Mouse (Mus musculus) CH12.LX (cell line): ENCODE measurements at regions not wholly inside any gene's neighbourhood (a gene's known extent, or its start where the extent isn't known, plus 50 kb on each side); places are given as distances from the start of the nearest gene placed in this dataset.

ENCODE experiments used
- DNase-seq: peaks from one replicate; pipeline ENCODE4 v3.0.0-alpha.2; 2013; ENCODE audit errors: extremely low read depth
- H3K27ac ChIP-seq: 2 replicates; pipeline ENCODE4 v1.5.1; 2012; ENCODE audit warnings: low read depth, mild to moderate bottlenecking, control low read depth, moderate library complexity; ENCODE audit not compliant: insufficient read depth
- H3K27me3 ChIP-seq: replicated peaks from 2 replicates; pipeline ENCODE3; 2012; ENCODE audit warnings: inconsistent platforms
- H3K36me3 ChIP-seq, 2 experiments: replicated peaks in 1 of 2; 2 replicates each; pipeline versions ENCODE3 to v1.6.1; 2012; ENCODE audit warnings: inconsistent platforms in 1 of 2, low read length in 1 of 2, mild to moderate bottlenecking in 1 of 2, mixed read lengths in 1 of 2, moderate library complexity in 1 of 2; ENCODE audit not compliant: control insufficient read depth in 1 of 2, insufficient read depth in 1 of 2
- H3K4me1 ChIP-seq, 2 experiments: 2 replicates each; pipeline ENCODE4 v1.6.1; 2012; ENCODE audit warnings: inconsistent platforms in 1 of 2, moderate library complexity in 1 of 2; ENCODE audit not compliant: insufficient read depth in 2 of 2, control insufficient read depth in 1 of 2
- H3K4me2 ChIP-seq: 2 replicates; pipeline ENCODE4 v1.6.1; 2012; ENCODE audit warnings: low read depth, mild to moderate bottlenecking, control low read depth; ENCODE audit not compliant: poor library complexity, insufficient read depth, severe bottlenecking
- H3K4me3 ChIP-seq, 3 experiments: fragments of 150-350 bp in 1 of 3; sonication (generic) in 1 of 3; replicated peaks in 1 of 3; 2 replicates each; pipeline versions ENCODE3 to v1.5.1; 2011 to 2012; ENCODE audit warnings: low read depth in 2 of 3, low read length in 2 of 3, mild to moderate bottlenecking in 2 of 3, moderate library complexity in 2 of 3, control low read depth in 1 of 3, improper control_type of control experiment in 1 of 3, inconsistent platforms in 1 of 3, mixed read lengths in 1 of 3; ENCODE audit not compliant: poor library complexity in 1 of 3
- H3K79me2 ChIP-seq: replicated peaks from 2 replicates; pipeline ENCODE4 v1.6.1; 2012; ENCODE audit warnings: mild to moderate bottlenecking, moderate library complexity; ENCODE audit not compliant: control insufficient read depth, poor library complexity, insufficient read depth, severe bottlenecking; ENCODE audit errors: extremely low read depth
- H3K9ac ChIP-seq: 2 replicates; pipeline ENCODE4 v1.6.1; 2012; ENCODE audit warnings: low read depth, mild to moderate bottlenecking, control low read depth, moderate library complexity; ENCODE audit not compliant: insufficient read depth
- H3K9me3 ChIP-seq: replicated peaks from 2 replicates; pipeline ENCODE3; 2012; ENCODE audit warnings: low read length, inconsistent platforms, mixed read lengths
- CHD1 ChIP-seq: IDR thresholded peaks from 2 replicates; pipeline ENCODE4 v1.6.1; 2012; ENCODE audit warnings: low read depth, low read length, improper control_type of control experiment, inconsistent platforms
- CTCF ChIP-seq, 2 experiments: IDR thresholded peaks in 1 of 2; conservative IDR thresholded peaks in 1 of 2; 2 replicates each; pipeline ENCODE4 v1.5.1; 2011 to 2012; ENCODE audit warnings: low read depth in 2 of 2, low read length in 2 of 2, improper control_type of control experiment in 1 of 2, inconsistent platforms in 1 of 2, mild to moderate bottlenecking in 1 of 2, moderate library complexity in 1 of 2
- EP300 ChIP-seq: IDR thresholded peaks from 2 replicates; pipeline ENCODE4 v1.6.1; 2011; ENCODE audit warnings: low read length, improper control_type of control experiment
- IRF4 ChIP-seq: IDR thresholded peaks from 2 replicates; pipeline ENCODE4 v1.6.1; 2014; ENCODE audit warnings: low read depth, mild to moderate bottlenecking, inconsistent platforms, low read length, improper control_type of control experiment
- JUN ChIP-seq: IDR thresholded peaks from 2 replicates; pipeline ENCODE4 v1.6.1; 2011; ENCODE audit warnings: low read depth, mild to moderate bottlenecking, low read length, improper control_type of control experiment, moderate library complexity; ENCODE audit not compliant: insufficient read depth
- JUND ChIP-seq: conservative IDR thresholded peaks from 2 replicates; pipeline ENCODE4 v1.6.1; 2011; ENCODE audit warnings: low read depth, low read length, improper control_type of control experiment
- MAFK ChIP-seq: IDR thresholded peaks from 2 replicates; pipeline ENCODE4 v1.6.1; 2011; ENCODE audit warnings: low read length, improper control_type of control experiment; ENCODE audit not compliant: insufficient replicate concordance
- MAX ChIP-seq: IDR thresholded peaks from 2 replicates; pipeline ENCODE4 v1.6.1; 2011; ENCODE audit warnings: low read length, improper control_type of control experiment
- MXI1 ChIP-seq: IDR thresholded peaks from 2 replicates; pipeline ENCODE4 v1.6.1; 2011; ENCODE audit warnings: mild to moderate bottlenecking, low read depth, low read length, improper control_type of control experiment
- NRF1 ChIP-seq: IDR thresholded peaks from 2 replicates; pipeline ENCODE4 v1.6.1; 2014; ENCODE audit warnings: low read depth, mild to moderate bottlenecking, inconsistent platforms, low read length, improper control_type of control experiment, moderate library complexity
- POLR2A ChIP-seq: IDR thresholded peaks from 2 replicates; pipeline ENCODE4 v1.6.1; 2011; ENCODE audit warnings: low read depth, mild to moderate bottlenecking, improper control_type of control experiment, low read length
- POLR2AphosphoS2 ChIP-seq: IDR thresholded peaks from 2 replicates; pipeline ENCODE4 v1.6.1; 2011; ENCODE audit warnings: low read depth, low read length, improper control_type of control experiment
- RAD21 ChIP-seq: IDR thresholded peaks from 2 replicates; pipeline ENCODE4 v1.6.1; 2011; ENCODE audit warnings: low read depth, mild to moderate bottlenecking, low read length, improper control_type of control experiment, moderate library complexity
- SIN3A ChIP-seq: IDR thresholded peaks from 2 replicates; pipeline ENCODE4 v1.6.1; 2012; ENCODE audit warnings: low read length, improper control_type of control experiment, inconsistent platforms
- SMC3 ChIP-seq: IDR thresholded peaks from 2 replicates; pipeline ENCODE4 v1.6.1; 2011; ENCODE audit warnings: low read depth, low read length, improper control_type of control experiment
- TBP ChIP-seq: conservative IDR thresholded peaks from 2 replicates; pipeline ENCODE4 v1.6.1; 2011; ENCODE audit warnings: low read depth, low read length, improper control_type of control experiment
- TCF12 ChIP-seq: IDR thresholded peaks from 2 replicates; pipeline ENCODE4 v1.6.1; 2014; ENCODE audit warnings: low read depth, mild to moderate bottlenecking, inconsistent platforms, low read length, improper control_type of control experiment
- UBTF ChIP-seq: IDR thresholded peaks from 2 replicates; pipeline ENCODE4 v1.6.1; 2012; ENCODE audit warnings: low read depth, mild to moderate bottlenecking, inconsistent platforms, low read length, improper control_type of control experiment, moderate library complexity
- USF1 ChIP-seq: IDR thresholded peaks from 2 replicates; pipeline ENCODE4 v1.6.1; 2014; ENCODE audit warnings: low read depth, mild to moderate bottlenecking, inconsistent platforms, low read length, improper control_type of control experiment
- USF2 ChIP-seq: conservative IDR thresholded peaks from 2 replicates; pipeline ENCODE4 v1.6.1; 2011; ENCODE audit warnings: low read depth, low read length, improper control_type of control experiment
- ZC3H11A ChIP-seq: IDR thresholded peaks from 2 replicates; pipeline ENCODE4 v1.6.1; 2012; ENCODE audit warnings: low read depth, mild to moderate bottlenecking, inconsistent platforms, low read length, improper control_type of control experiment
- ZMIZ1 ChIP-seq: IDR thresholded peaks from 2 replicates; pipeline ENCODE4 v1.6.1; 2012; ENCODE audit warnings: low read depth, mild to moderate bottlenecking, inconsistent platforms, low read length, improper control_type of control experiment
- ZNF384 ChIP-seq: IDR thresholded peaks from 2 replicates; pipeline ENCODE4 v1.6.1; 2012; ENCODE audit warnings: low read depth, low read length, improper control_type of control experiment, inconsistent platforms
- dilution Hi-C: fragments of 300-500 bp; cut with MboI; formaldehyde crosslinking; loops from 2 replicates; pipeline ENCODE4 v1.14.3; 2020; ENCODE audit warnings: low sequenced_read_pairs; ENCODE audit not compliant: extremely low pct_unique_long_range_greater_than_20kb, extremely low pct_ligation_motif_present
- in situ Hi-C: fragments of 300-500 bp; cut with MboI; formaldehyde crosslinking; loops from 3 replicates; pipeline ENCODE4 v1.14.3; 2019; ENCODE audit warnings: low sequenced_read_pairs, low pct_ligation_motif_present, low pct_unique_long_range_greater_than_20kb, mixed read lengths

DNA sequence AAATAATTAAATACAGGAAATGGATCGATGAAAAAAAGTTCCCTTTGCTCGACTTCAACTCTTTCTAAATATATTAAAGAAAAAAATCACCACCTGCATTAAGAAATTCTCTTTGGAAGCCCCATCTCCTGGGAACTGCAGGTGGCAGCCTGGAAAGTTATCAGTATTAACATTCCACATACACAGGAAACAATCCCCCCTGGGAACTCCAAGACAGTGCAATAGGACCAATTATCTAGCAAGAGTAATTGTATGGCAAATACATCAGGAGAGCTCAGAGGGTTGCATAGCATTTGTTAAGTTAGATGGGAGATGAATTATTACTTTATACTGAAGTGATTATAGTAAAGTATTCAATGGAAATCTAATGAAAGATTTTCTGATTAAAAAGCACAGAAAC lies 487.3 kb downstream of the Ttll7 start:
- no peaks in the 10 kb centered on the region for H3K9me3 ChIP-seq
- no peaks in the 10 kb centered on the region for H3K27me3 ChIP-seq
- no peak overlapping the region for H3K27ac ChIP-seq
- no peak overlapping the region for H3K4me3 ChIP-seq
- H3K36me3 ChIP-seq: no peaks in the 10 kb centered on the region
- H3K4me2 ChIP-seq: no peak overlapping the region
- H3K9ac ChIP-seq: no peak overlapping the region
- dilution Hi-C loops (no loop called here), in situ Hi-C loops (no loop called here)
- no peak for TF ChIP-seq TCF12
- TF ChIP-seq POLR2A: no peak
- no peak for TF ChIP-seq ZMIZ1
- no peak for TF ChIP-seq CHD1
- no peak for TF ChIP-seq NRF1
- TF ChIP-seq JUN: no peak
- TF ChIP-seq MAX: no peak
- TF ChIP-seq SIN3A: no peak
- no peak for TF ChIP-seq EP300
- no peak for TF ChIP-seq JUND
- no peak for TF ChIP-seq TBP
- TF ChIP-seq USF1: no peak
- no peak for TF ChIP-seq USF2
- TF ChIP-seq MAFK: no peak
- TF ChIP-seq POLR2AphosphoS2: no peak
- no peak for TF ChIP-seq UBTF
- H3K4me1 ChIP-seq: no peaks in the 10 kb centered on the region
- H3K79me2 ChIP-seq: no peaks in the 10 kb centered on the region
- no peak for DNase-seq

DNA sequence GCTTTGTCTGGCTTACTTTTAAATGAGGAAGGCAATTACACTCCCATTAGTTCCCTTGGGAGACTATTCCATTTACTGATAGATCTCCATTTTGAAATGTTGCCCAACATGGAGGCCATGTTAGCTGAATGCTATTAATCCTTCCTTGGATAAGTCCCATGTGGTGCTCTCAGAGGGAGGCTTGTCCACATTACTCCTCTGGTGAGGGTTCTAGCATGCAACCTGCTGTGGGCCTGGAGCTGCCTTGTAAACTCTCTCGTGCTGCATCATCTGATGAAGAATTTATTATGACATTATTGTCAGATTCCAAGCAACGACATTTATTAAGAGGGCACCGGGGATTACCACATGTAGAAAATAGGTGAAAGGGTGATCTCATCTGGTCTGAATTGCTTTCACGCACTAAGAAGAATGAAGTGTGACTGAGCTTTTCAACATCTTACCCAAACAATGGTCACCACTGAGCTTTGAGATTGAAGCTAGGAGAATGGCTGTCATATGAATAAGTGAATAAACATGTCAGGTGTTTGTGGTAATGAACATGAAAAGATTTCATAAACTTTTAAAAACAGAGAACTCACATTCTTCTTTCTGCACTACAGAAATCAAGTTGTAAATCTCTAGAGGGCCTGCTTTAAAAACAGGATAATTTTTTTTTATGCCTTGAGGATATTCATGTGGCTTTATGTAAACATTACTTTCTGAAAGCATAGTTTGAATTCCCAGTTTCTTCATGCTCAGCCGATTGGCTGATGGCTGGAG lies 495.3 kb downstream of the Ttll7 start:
- Histone ChIP-seq H3K27ac (no peak overlapping the region), H3K4me2 (no peak overlapping the region), H3K9ac (no peak overlapping the region), H3K27me3 (no peaks in the 10 kb centered on the region), H3K79me2 (no peaks in the 10 kb centered on the region), H3K9me3 (no peaks in the 10 kb centered on the region), H3K4me3 (no peak overlapping the region), H3K36me3 (no peaks in the 10 kb centered on the region), H3K4me1 (no peaks in the 10 kb centered on the region)
- TF ChIP-seq MAFK: no peak
- TF ChIP-seq SIN3A: no peak
- TF ChIP-seq ZC3H11A: no peak
- no peak for TF ChIP-seq USF2
- no peak for TF ChIP-seq MXI1
- TF ChIP-seq CTCF (conservative IDR thresholded peaks at IDR 0.05 in 1 of 2, IDR thresholded peaks at IDR 0.05 in 1 of 2; ENCODE audit: low read depth in 2 of 2, low read length in 2 of 2): no peak
- TF ChIP-seq USF1: no peak
- TF ChIP-seq TBP: no peak
- TF ChIP-seq ZNF384: no peak
- TF ChIP-seq JUND: no peak
- TF ChIP-seq SMC3: no peak
- no peak for TF ChIP-seq IRF4
- TF ChIP-seq RAD21: no peak
- dilution Hi-C loops (no loop called here), in situ Hi-C loops (no loop called here)
- no peak for DNase-seq
